Mouse (Mus musculus) lung, embryonic 16.5 days (tissue): ENCODE data around the gene E130309D02Rik. TPM values are rescaled to one million over a fixed set of nuclear protein-coding genes. Genes with fewer than 3 reads are reported as not detected.

Source experiments
- ATAC-seq: fragments of 200-750 bp; cut with Nextera tagmentation; 2 replicates; pipeline ENCODE4 v1.8.0; 2017; ENCODE audit warnings: low read depth, mild to moderate bottlenecking, moderate library complexity
- H3K27ac ChIP-seq: fragments of 300-500 bp; sonication (generic); 2 replicates; pipeline ENCODE4 v1.5.1; 2014; ENCODE audit warnings: mild to moderate bottlenecking, control low read depth, low read length
- H3K27me3 ChIP-seq: fragments of 300-500 bp; sonication (generic); 2 replicates; pipeline ENCODE4 v1.6.1; 2014; ENCODE audit warnings: low read depth, low read length, mixed read lengths; ENCODE audit not compliant: control insufficient read depth, insufficient read depth
- H3K36me3 ChIP-seq: fragments of 300-500 bp; sonication (generic); 2 replicates; pipeline ENCODE4 v1.6.1; 2014; ENCODE audit warnings: low read length; ENCODE audit not compliant: control insufficient read depth, insufficient read depth
- H3K4me1 ChIP-seq: fragments of 300-500 bp; sonication (generic); replicated peaks from 2 replicates; pipeline ENCODE4 v1.6.1; 2014; ENCODE audit warnings: low read length, mixed read lengths; ENCODE audit not compliant: control insufficient read depth, insufficient read depth
- H3K4me2 ChIP-seq: fragments of 300-500 bp; sonication (generic); 2 replicates; pipeline ENCODE4 v1.6.1; 2014; ENCODE audit warnings: low read depth, low read length, control low read depth
- H3K4me3 ChIP-seq: fragments of 300-500 bp; sonication (generic); 2 replicates; pipeline ENCODE4 v1.5.1; 2014; ENCODE audit warnings: mild to moderate bottlenecking, low read length, control low read depth
- H3K9ac ChIP-seq: fragments of 300-500 bp; sonication (generic); 2 replicates; pipeline ENCODE4 v1.6.1; 2014; ENCODE audit warnings: low read length, control low read depth
- H3K9me3 ChIP-seq: fragments of 300-500 bp; sonication (generic); 2 replicates; pipeline ENCODE4 v1.6.1; 2016; ENCODE audit warnings: low read length; ENCODE audit not compliant: control insufficient read depth
- WGBS: fragments of 180-500 bp; shearing (Covaris S2); extraction: QIAGEN DNeasy Blood & Tissue Kit; methylation state at CpG from one replicate; pipeline ENCODE4 v1.1.7; 2014; 5-methylcytosine and 5-hydroxymethylcytosine counted together
- polyA plus RNA-seq: library from polyadenylated mRNA; unstranded; fragments of >200 nt; fragmentation: Nextera tagmentation; extraction: Ambion mirVana; gene quantifications from 2 replicates; pipeline ENCODE4 v1.2.1, GENCODE M21; 2015

E130309D02Rik gene
- 32.3 and 33.0 TPM in 2 replicates for polyA plus RNA-seq

DNA sequence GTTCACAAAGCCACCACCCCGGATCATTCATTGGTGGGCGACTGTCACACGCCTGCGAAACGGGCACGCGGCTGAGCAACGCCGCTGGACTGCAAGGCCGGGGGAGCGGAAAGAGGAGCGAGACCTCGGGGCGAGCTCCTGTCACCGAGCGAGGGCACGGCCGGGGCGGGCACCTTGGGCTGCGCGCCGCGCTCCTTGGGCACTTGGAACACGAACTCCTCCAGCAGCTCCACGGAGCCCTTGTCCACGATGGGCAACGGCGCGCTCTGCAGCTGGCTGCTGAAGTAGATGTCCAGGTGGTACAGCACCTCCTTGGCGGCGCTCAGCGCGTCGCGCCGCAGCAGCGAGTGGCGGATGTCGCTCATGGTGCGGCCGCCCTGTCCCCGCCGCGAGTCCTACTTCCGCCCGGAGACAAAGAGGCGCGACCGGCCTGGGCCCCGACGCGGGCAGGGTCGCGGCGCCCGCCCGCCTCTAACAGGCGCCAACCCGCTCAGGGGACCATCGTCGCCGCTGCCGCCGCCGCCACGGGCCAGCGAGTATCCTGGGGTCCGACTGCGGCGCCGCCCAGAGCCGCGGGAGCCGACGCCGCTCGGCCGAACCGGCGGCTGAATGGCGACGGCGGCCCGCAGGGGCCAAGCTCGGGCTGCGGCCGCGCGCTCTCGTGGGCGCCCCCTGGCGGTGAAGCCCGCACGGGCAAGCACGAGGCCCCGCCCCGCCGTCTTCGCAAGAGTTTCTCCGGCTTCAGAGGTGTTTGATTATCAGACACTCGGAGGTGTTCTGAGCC, at the start of gene E130309D02Rik:
Gene E130309D02Rik (minus strand): TSS at position 631 of the 784 bp plus-strand sequence.
- H3K9me3 ChIP-seq, result no peaks in the 10 kb centered on the region
- peak within 1 kb of the TSS; percentile 94 for H3K9ac ChIP-seq
- H3K4me3 ChIP-seq, result peak within 1 kb of the TSS; percentile 87
- H3K27ac ChIP-seq, result peak within 1 kb of the TSS; percentile 93
- under 1% methylated on average over 83 of the region's 101 CpGs for WGBS
- peaks cover 12% of the 10 kb centered on the region for H3K4me1 ChIP-seq
- ATAC-seq, result peak; percentile 91
- H3K4me2 ChIP-seq, result peak within 1 kb of the TSS; percentile 91
- H3K27me3 ChIP-seq, result no peaks in the 10 kb centered on the region
- peaks cover 42% of the 10 kb centered on the region for H3K36me3 ChIP-seq

DNA sequence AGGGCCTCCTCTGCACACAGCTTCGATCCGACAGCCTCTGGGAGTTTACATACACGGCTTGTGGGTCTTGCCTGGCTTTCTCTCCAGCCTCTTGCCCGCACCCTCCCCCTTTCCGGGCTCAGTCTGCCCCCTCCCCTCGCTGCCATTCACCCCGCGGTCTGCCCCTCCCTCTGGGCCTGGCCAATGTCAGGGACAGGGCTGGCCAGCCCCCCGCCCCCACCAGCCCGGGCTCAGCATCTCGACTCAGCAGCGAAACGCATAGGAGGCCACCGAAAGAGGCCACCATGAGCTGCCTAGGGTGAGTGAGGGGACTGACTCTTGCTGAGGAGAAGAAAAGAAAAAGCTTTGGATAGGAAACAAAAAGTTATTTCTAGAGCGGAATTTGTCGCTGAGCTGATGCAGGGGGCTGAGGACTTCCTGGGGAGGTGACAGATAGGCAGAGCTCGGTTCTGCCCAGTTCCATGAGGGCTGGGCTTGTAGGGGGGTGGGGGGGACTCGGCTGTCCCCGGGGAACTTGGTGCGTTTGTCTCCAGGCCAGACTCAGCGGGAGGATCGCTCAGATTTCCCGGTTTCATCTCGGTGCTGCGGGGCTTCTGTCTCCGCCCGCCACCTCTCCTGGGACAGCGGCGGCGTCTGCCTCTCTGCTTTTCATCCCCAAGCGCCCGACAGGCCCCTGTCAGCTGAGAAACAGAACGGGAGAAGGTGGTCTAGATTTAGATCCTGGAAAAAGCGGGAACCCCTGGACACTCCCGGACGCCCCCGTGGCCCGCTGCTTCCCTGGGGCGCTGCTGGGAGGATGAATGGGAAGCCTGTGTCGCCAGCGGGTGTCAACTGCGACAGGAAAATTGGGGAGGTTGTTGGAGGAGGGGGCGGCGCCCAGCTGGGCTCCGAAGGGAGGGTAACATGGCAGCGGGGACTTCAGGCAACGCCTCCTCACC, 48.8 kb upstream of the E130309D02Rik start:
- Histone ChIP-seq H3K36me3 (no peaks in the 10 kb centered on the region), H3K27me3 (peaks cover 21% of the 10 kb centered on the region), H3K4me2 (peak overlapping the region; percentile 91), H3K4me3 (peak overlapping the region; percentile 53), H3K27ac (no peak overlapping the region), H3K9me3 (no peaks in the 10 kb centered on the region), H3K4me1 (peaks cover 4% of the 10 kb centered on the region), H3K9ac (peak overlapping the region; percentile 62)
- ATAC-seq, result peak; percentile 83
- WGBS, result under 1% methylated on average over 47 of the region's 47 CpGs

DNA sequence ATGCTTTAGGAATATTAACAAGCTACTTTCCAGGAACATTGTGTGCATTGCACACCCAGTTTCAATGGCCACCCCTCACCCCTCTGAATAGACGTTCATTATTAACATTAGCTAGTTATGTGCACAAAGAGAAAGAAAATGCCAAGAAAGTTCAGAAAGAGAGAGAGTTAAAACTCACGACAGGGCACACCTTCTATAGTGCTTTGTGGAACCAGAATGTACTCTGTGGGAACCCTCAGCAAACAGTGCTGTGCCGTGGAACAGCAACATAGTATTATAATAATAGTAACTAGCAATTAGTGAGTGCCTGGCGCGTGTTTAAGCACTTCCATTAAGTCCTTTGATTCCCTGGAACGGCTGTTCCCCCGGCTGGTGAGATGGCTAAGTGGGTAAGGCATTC, 46.3 kb upstream of the E130309D02Rik start:
- Histone ChIP-seq H3K27ac (no peak overlapping the region), H3K9ac (no peak overlapping the region), H3K4me2 (no peak overlapping the region), H3K36me3 (no peaks in the 10 kb centered on the region), H3K27me3 (peaks cover 35% of the 10 kb centered on the region), H3K9me3 (no peaks in the 10 kb centered on the region), H3K4me3 (no peak overlapping the region), H3K4me1 (peaks cover 8% of the 10 kb centered on the region)
- WGBS, result 47% methylated on average over 7 of the region's 7 CpGs
- ATAC-seq, result no peak

DNA sequence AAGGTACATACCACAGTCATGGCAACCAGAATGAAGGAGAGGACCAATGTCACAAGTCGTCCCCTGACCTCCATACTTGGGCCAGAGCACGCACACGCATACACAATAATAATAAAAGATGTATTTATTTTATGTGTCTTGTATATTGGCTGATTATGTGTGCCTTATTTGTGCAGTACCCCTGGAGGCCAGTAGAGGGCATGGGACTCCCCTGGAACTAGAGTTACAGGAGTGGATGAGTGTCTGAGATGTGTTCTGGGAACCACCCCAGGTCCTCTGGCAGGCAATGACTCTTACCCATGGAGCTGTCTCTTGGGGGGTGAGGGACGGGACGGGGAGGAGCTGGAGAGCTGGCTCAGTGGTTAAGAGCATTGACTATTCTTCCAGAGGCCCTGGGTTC, 44.8 kb upstream of the E130309D02Rik start:
- no peak overlapping the region for H3K27ac ChIP-seq
- H3K9me3 ChIP-seq, result no peaks in the 10 kb centered on the region
- peaks cover 34% of the 10 kb centered on the region for H3K27me3 ChIP-seq
- ATAC-seq, result no peak
- H3K9ac ChIP-seq, result no peak overlapping the region
- no peak overlapping the region for H3K4me3 ChIP-seq
- H3K4me1 ChIP-seq, result peaks cover 8% of the 10 kb centered on the region
- WGBS, result 55% methylated on average over 5 of the region's 5 CpGs
- no peak overlapping the region for H3K4me2 ChIP-seq
- H3K36me3 ChIP-seq, result no peaks in the 10 kb centered on the region

DNA sequence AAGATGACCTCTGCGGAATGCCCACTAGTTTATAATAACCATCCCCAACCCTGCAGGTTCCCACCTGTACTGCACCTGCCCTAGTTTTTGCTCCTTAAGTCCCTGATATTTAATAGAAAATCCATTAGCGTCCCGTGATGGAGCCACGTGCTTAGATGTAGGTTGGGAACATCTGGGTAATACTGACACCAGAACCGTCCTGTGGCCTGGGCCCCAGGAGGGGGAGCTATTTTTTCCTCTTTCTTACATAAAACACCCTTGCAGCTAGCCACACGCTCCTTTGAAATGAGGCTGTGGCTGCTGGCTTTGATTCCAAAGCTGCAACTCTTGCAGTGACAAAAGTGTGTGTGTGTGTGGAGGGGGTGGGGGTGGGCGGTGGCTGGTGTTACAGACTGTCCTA, 44.1 kb upstream of the E130309D02Rik start:
- peaks cover 6% of the 10 kb centered on the region for H3K4me1 ChIP-seq
- H3K4me2 ChIP-seq, result no peak overlapping the region
- no peaks in the 10 kb centered on the region for H3K9me3 ChIP-seq
- H3K9ac ChIP-seq, result no peak overlapping the region
- peaks cover 26% of the 10 kb centered on the region for H3K27me3 ChIP-seq
- no peaks in the 10 kb centered on the region for H3K36me3 ChIP-seq
- H3K4me3 ChIP-seq, result no peak overlapping the region
- ATAC-seq, result no peak
- H3K27ac ChIP-seq, result no peak overlapping the region
- 30% methylated on average over 7 of the region's 7 CpGs for WGBS

DNA sequence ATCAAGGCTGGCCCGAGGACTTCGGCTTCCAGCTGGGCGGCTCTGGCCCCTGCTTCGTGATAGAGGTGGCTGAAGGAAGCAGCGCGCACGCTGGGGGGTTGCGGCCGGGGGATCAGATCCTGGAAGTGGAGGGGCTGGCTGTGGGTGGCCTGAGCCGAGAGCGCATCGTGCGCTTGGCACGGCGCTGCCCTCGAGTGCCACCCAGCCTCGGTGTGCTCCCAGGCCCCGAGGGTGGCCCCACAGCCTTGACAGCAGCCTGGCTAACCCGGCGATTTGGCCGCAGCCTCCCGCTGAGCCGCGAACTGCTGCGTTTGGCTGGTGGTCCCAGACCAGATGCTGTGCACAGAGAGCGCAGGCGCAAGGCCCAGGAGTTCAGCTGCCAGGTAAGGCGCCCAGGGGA, 42.4 kb upstream of the E130309D02Rik start:
- Histone ChIP-seq H3K9me3 (no peaks in the 10 kb centered on the region), H3K27me3 (peaks cover 26% of the 10 kb centered on the region), H3K27ac (no peak overlapping the region), H3K4me1 (peaks cover 4% of the 10 kb centered on the region; the same call in 1 of the 2 replicates), H3K36me3 (no peaks in the 10 kb centered on the region), H3K4me2 (peak overlapping the region; percentile 35), H3K4me3 (0 out of 2 replicates have a peak overlapping the region, but pooled peaks have one; percentile 12), H3K9ac (no peak overlapping the region)
- WGBS, result 3% methylated on average over 28 of the region's 28 CpGs
- ATAC-seq, result no peak

DNA sequence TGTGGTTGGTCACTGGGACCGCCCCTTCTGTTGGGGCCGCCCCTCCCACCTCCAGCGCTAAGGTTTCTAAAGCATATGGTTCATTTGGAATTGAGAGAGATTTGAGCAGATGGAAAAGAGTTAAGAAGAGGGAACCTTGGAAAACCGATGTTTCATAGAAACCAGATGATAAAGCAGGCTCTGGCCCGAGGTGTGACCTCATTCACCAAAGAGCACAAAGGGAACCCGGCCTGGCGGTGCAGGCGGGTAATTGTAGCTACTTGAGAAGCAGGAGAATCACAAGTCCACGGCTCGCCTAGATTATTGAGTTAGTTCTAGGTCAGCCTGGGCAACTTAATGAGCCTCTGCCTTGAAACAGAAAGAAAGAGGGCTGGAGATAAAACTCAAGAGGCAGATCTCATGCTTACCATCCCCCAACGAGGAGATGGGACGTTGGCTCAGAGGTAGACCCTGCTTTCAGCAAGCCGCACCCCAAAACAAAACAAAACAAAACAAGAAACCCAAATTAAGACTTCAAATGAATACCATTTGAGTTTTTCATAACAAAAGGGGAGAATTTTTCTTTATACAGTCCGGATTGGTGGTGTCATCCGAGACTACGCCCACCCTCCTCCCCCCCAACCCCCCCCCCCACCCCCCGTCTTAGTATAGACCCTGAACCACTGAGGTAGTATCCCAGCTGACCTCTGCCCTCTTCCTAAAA, 41.7 kb upstream of the E130309D02Rik start, which contains the start of gene Grid2ip:
Gene Grid2ip (plus strand): TSS at position 653 of the 703 bp plus-strand sequence.
- H3K9ac ChIP-seq, result no peak within 1 kb of the TSS

DNA sequence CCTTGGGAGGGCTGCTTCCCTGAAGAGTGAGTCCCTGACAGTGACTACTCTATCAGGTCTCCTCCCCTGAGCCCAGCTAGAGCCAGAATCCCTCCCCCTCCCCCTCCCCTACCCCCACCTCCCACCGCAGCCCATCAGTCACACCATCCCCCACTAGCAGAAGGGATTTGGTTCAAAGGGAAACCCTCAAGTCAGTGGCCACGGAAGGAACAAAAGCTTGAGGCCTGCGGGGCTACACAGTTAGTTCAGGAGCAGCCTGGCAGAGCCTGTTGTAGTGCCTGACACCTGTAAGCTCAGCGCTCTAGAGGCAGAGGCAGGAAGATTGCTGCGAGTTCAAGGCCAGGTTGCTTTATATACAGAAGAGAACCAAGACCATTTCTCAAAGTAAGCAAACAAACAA, 40.9 kb upstream of the E130309D02Rik start:
- peaks cover 4% of the 10 kb centered on the region; the same call in 1 of the 2 replicates for H3K4me1 ChIP-seq
- H3K4me2 ChIP-seq, result no peak overlapping the region
- H3K9me3 ChIP-seq, result peaks cover 1% of the 10 kb centered on the region
- H3K27me3 ChIP-seq, result peaks cover 26% of the 10 kb centered on the region
- no peaks in the 10 kb centered on the region for H3K36me3 ChIP-seq
- H3K4me3 ChIP-seq, result no peak overlapping the region
- H3K9ac ChIP-seq, result no peak overlapping the region
- H3K27ac ChIP-seq, result no peak overlapping the region
- ATAC-seq, result no peak
- WGBS, result 32% methylated on average over 5 of the region's 5 CpGs

More for the DNA sequence above, 41.7 kb upstream of the E130309D02Rik start, which contains the start of gene Grid2ip:
- WGBS, result 15% methylated on average over 17 of the region's 17 CpGs
- H3K27me3 ChIP-seq, result peaks cover 26% of the 10 kb centered on the region
- no peak within 1 kb of the TSS for H3K27ac ChIP-seq
- peaks cover 4% of the 10 kb centered on the region; the same call in 1 of the 2 replicates for H3K4me1 ChIP-seq
- H3K36me3 ChIP-seq, result no peaks in the 10 kb centered on the region
- H3K4me2 ChIP-seq, result peak within 1 kb of the TSS; percentile 35
- ATAC-seq, result no peak
- H3K9me3 ChIP-seq, result no peaks in the 10 kb centered on the region
- H3K4me3 ChIP-seq, result 0 out of 2 replicates have a peak within 1 kb of the TSS, but pooled peaks have one; percentile 12
